Mouse (Mus musculus) urinary bladder, adult 2 months (tissue): ENCODE data around the gene Gm49320. TPM values are rescaled to one million over a fixed set of nuclear protein-coding genes. Genes with fewer than 3 reads are reported as not detected.

Experiments used
- DNase-seq: peaks from one replicate; pipeline ENCODE4 v3.0.0; 2022; ENCODE audit warnings: low spot score
- polyA plus RNA-seq: library from polyadenylated mRNA; depleted of rRNA; stranded (reverse); fragments of >200 nt; gene quantifications from 2 replicates; pipeline ENCODE4 v1.2.3, GENCODE M21; 2012; rRNA removed

Gene Gm49320
- 4.3 and 5.9 TPM in 2 replicates for polyA plus RNA-seq

- peak; percentile 100 for DNase-seq
These were observed at the start of gene Gm49320, which contains the start of gene Map2k7 for GRCm38 (mm10) chr8:4238434-4239192. TSS of gene Gm49320 (plus strand) at chr8:4238865. TSS of gene Map2k7 (plus strand) at chr8:4238740.

GRCm38 (mm10) chr8:4189031-4189722 is 49.5 kb upstream of the Gm49320 start:
- no peak for DNase-seq

GRCm38 (mm10) chr8:4192305-4192704 is 46.4 kb upstream of the Gm49320 start:
- DNase-seq, result no peak

GRCm38 (mm10) chr8:4192807-4193587 is 45.7 kb upstream of the Gm49320 start:
- DNase-seq, result peak; percentile 75

- no peak for DNase-seq
These were observed 45.1 kb upstream of the Gm49320 start for GRCm38 (mm10) chr8:4193588-4193894.

- DNase-seq, result no peak
These were observed 37.3 kb upstream of the Gm49320 start for GRCm38 (mm10) chr8:4201321-4201720.

- no peak for DNase-seq
These were observed 33.2 kb upstream of the Gm49320 start for GRCm38 (mm10) chr8:4205246-4206123.

GRCm38 (mm10) chr8:4206182-4207015 is 32.3 kb upstream of the Gm49320 start:
- DNase-seq, result no peak

- DNase-seq, result no peak
These were observed 31.7 kb upstream of the Gm49320 start for GRCm38 (mm10) chr8:4207016-4207350.

GRCm38 (mm10) chr8:4211097-4211496 is 27.6 kb upstream of the Gm49320 start:
- no peak for DNase-seq

GRCm38 (mm10) chr8:4212809-4213209 is 25.9 kb upstream of the Gm49320 start:
- no peak for DNase-seq

- no peak for DNase-seq
These were observed 25.3 kb upstream of the Gm49320 start for GRCm38 (mm10) chr8:4213210-4214005.

GRCm38 (mm10) chr8:4214006-4214980 is 24.4 kb upstream of the Gm49320 start:
- no peak for DNase-seq

- DNase-seq, result no peak
These were observed 22.4 kb upstream of the Gm49320 start for GRCm38 (mm10) chr8:4216296-4216695.

GRCm38 (mm10) chr8:4216791-4217621 is 21.7 kb upstream of the Gm49320 start, which contains the start of gene Prr36:
TSS of gene Prr36 (minus strand) at chr8:4217459.
- DNase-seq, result no peak

GRCm38 (mm10) chr8:4219617-4220016 is 19.0 kb upstream of the Gm49320 start:
- no peak for DNase-seq

- no peak for DNase-seq
These were observed 16.6 kb upstream of the Gm49320 start for GRCm38 (mm10) chr8:4222059-4222458.

GRCm38 (mm10) chr8:4226323-4226722 is 12.3 kb upstream of the Gm49320 start:
- no peak for DNase-seq
